Mouse (Mus musculus) liver, postnatal 0 days (tissue): ENCODE results near the gene Tcta. TPM values are rescaled to one million over a fixed set of nuclear protein-coding genes. Genes with fewer than 3 reads are reported as not detected.

Experiments used
- ATAC-seq: fragments of 200-750 bp; cut with Nextera tagmentation; 2 replicates; pipeline ENCODE4 v1.8.0; 2017; ENCODE audit warnings: mild to moderate bottlenecking, moderate library complexity
- DNase-seq: peaks from one replicate; pipeline ENCODE4 v3.0.0-alpha.2; 2016
- H3K27ac ChIP-seq: fragments of 300-500 bp; sonication (generic); 2 replicates; pipeline ENCODE4 v1.5.1; 2014; ENCODE audit warnings: antibody characterized with exemption, moderate library complexity, mild to moderate bottlenecking, low read depth
- H3K27me3 ChIP-seq: fragments of 300-500 bp; sonication (generic); 2 replicates; pipeline ENCODE4 v1.6.1; 2014; ENCODE audit warnings: low read length, control low read depth, mixed read lengths; ENCODE audit not compliant: insufficient read depth
- H3K36me3 ChIP-seq: fragments of 300-500 bp; sonication (generic); replicated peaks from 2 replicates; pipeline ENCODE4 v1.6.1; 2014; ENCODE audit warnings: mild to moderate bottlenecking, control low read depth, low read length, moderate library complexity, mixed read lengths; ENCODE audit not compliant: insufficient read depth
- H3K4me1 ChIP-seq: fragments of 300-500 bp; sonication (generic); 2 replicates; pipeline ENCODE4 v1.6.1; 2014; ENCODE audit warnings: antibody characterized with exemption, mild to moderate bottlenecking, control low read depth; ENCODE audit not compliant: insufficient read depth
- H3K4me2 ChIP-seq: fragments of 300-500 bp; sonication (generic); 2 replicates; pipeline ENCODE4 v1.6.1; 2014; ENCODE audit warnings: low read depth, mild to moderate bottlenecking, low read length, moderate library complexity, mixed read lengths
- H3K4me3 ChIP-seq: fragments of 300-500 bp; sonication (generic); 2 replicates; pipeline ENCODE4 v1.5.1; 2014; ENCODE audit warnings: low read depth, low read length
- H3K9ac ChIP-seq: fragments of 300-500 bp; sonication (generic); replicated peaks from 2 replicates; pipeline ENCODE4 v1.6.1; 2014; ENCODE audit warnings: mild to moderate bottlenecking, moderate library complexity
- H3K9me3 ChIP-seq: fragments of 300-500 bp; sonication (generic); 2 replicates; pipeline ENCODE4 v1.6.1; 2016; ENCODE audit warnings: mild to moderate bottlenecking, control low read depth, low read length, mixed read lengths
- CTCF ChIP-seq: sonication (generic); IDR thresholded peaks from 2 replicates; pipeline ENCODE4 v1.5.1; 2016; ENCODE audit warnings: antibody characterized with exemption, low read depth
- EP300 ChIP-seq: IDR thresholded peaks from 2 replicates; pipeline ENCODE4 v1.6.1; 2016; ENCODE audit warnings: antibody characterized with exemption, low read depth, mild to moderate bottlenecking
- WGBS: fragments of 180-500 bp; shearing (Covaris S2); extraction: QIAGEN DNeasy Blood & Tissue Kit; methylation state at CpG from one replicate; pipeline ENCODE4 v1.1.7; 2014; ENCODE audit not compliant: insufficient replicate concordance; 5-methylcytosine and 5-hydroxymethylcytosine counted together
- polyA plus RNA-seq: library from polyadenylated mRNA; unstranded; fragments of >200 nt; fragmentation: Nextera tagmentation; extraction: Ambion mirVana; gene quantifications from 2 replicates; pipeline ENCODE4 v1.2.1, GENCODE M21; 2015

Tcta gene
- polyA plus RNA-seq, result 14.8 and 16.3 TPM in 2 replicates

GRCm38 (mm10) chr9:108305629-108306520 lies at the start of gene Tcta, which contains the start of gene Rhoa:
TSS of gene Tcta (minus strand) at chr9:108306160.
TSS of gene Rhoa (plus strand) at chr9:108306129.
- DNase-seq (peak; percentile 98), ATAC-seq (peak; percentile 92)
- H3K27me3 ChIP-seq, result no peaks in the 10 kb centered on the region
- WGBS, result 1% methylated on average over 74 of the region's 81 CpGs
- H3K4me3 ChIP-seq, result peak within 1 kb of the TSS; percentile 98
- no peak for TF ChIP-seq CTCF
- TF ChIP-seq EP300, result peak; percentile 76
- H3K36me3 ChIP-seq, result peaks cover 20% of the 10 kb centered on the region
- peak within 1 kb of the TSS; percentile 100 for H3K27ac ChIP-seq
- H3K4me1 ChIP-seq, result peaks cover 40% of the 10 kb centered on the region
- H3K9ac ChIP-seq, result peak within 1 kb of the TSS; percentile 99
- no peaks in the 10 kb centered on the region for H3K9me3 ChIP-seq
- peak within 1 kb of the TSS; percentile 87 for H3K4me2 ChIP-seq

GRCm38 (mm10) chr9:108349727-108350126 lies 43.8 kb upstream of the Tcta start:
- no peak for TF ChIP-seq EP300
- TF ChIP-seq CTCF, result no peak
- Histone ChIP-seq H3K4me2 (peak overlapping the region; percentile 84), H3K9ac (no peak overlapping the region), H3K9me3 (no peaks in the 10 kb centered on the region), H3K4me1 (peaks cover 23% of the 10 kb centered on the region), H3K27me3 (no peaks in the 10 kb centered on the region), H3K4me3 (no peak overlapping the region), H3K27ac (no peak overlapping the region), H3K36me3 (peaks cover 40% of the 10 kb centered on the region)
- WGBS, result 72% methylated on average over 4 of the region's 4 CpGs
- no peak for DNase-seq
- no peak for ATAC-seq

DNA sequence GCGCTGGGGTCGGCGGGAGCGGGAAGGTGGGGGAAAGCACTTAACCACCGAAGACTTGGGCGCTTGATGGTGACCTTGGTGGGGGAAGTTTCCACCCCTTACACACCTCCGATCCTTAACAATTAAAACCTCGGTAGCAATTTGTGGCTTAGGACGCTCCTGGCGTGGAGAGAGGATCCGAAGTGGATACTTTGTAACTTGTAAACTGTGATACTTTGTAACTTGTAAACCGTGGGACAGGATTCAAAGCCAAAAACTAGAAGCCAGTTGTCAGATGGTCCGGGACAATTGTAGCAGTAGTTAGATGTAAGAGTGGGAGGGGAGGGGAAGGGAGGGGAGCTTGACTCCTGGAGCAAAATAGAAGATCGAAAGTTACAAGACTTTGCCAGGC lies 42.3 kb upstream of the Tcta start:
- Histone ChIP-seq H3K27me3 (no peaks in the 10 kb centered on the region), H3K36me3 (peaks cover 27% of the 10 kb centered on the region), H3K9ac (peak overlapping the region; percentile 82), H3K4me3 (peak overlapping the region; percentile 81), H3K4me1 (peaks cover 35% of the 10 kb centered on the region), H3K27ac (peak overlapping the region; percentile 98), H3K4me2 (peak overlapping the region; percentile 84), H3K9me3 (no peaks in the 10 kb centered on the region)
- no peak for TF ChIP-seq CTCF
- no peak for TF ChIP-seq EP300
- WGBS, result 3% methylated on average over 14 of the region's 14 CpGs
- no peak for ATAC-seq
- DNase-seq, result no peak

GRCm38 (mm10) chr9:108347540-108348289 lies 41.8 kb upstream of the Tcta start, which contains the start of gene Usp4:
TSS of gene Usp4 (plus strand) at chr9:108347853.
- H3K4me2 ChIP-seq, result peak within 1 kb of the TSS; percentile 84
- H3K4me3 ChIP-seq, result peak within 1 kb of the TSS; percentile 81
- H3K9ac ChIP-seq, result peak within 1 kb of the TSS; percentile 82
- H3K36me3 ChIP-seq, result peaks cover 21% of the 10 kb centered on the region
- under 1% methylated on average over 72 of the region's 75 CpGs for WGBS
- peak within 1 kb of the TSS; percentile 98 for H3K27ac ChIP-seq
- no peaks in the 10 kb centered on the region for H3K9me3 ChIP-seq
- TF ChIP-seq CTCF (peak; percentile 16; the same call in 1 of the 2 replicates), EP300 (no peak)
- no peaks in the 10 kb centered on the region for H3K27me3 ChIP-seq
- peak; percentile 92 for ATAC-seq
- peaks cover 41% of the 10 kb centered on the region for H3K4me1 ChIP-seq
- DNase-seq, result peak; percentile 94

- no peak for ATAC-seq
- TF ChIP-seq EP300 (no peak), CTCF (no peak)
- WGBS, result 3% methylated on average over 11 of the region's 11 CpGs
Observed at GRCm38 (mm10) chr9:108347024-108347423, 41.1 kb upstream of the Tcta start.

GRCm38 (mm10) chr9:108344471-108344870 lies 38.5 kb upstream of the Tcta start:
- Histone ChIP-seq H3K4me2 (no peak overlapping the region; the same call in none of the 2 replicates), H3K4me1 (peaks cover 65% of the 10 kb centered on the region), H3K9ac (no peak overlapping the region)

More at GRCm38 (mm10) chr9:108347024-108347423, 41.1 kb upstream of the Tcta start:
- Histone ChIP-seq H3K4me1 (peaks cover 48% of the 10 kb centered on the region), H3K4me2 (peak overlapping the region; percentile 84), H3K9ac (peak overlapping the region; percentile 82), H3K27ac (peak overlapping the region; percentile 98), H3K36me3 (peaks cover 14% of the 10 kb centered on the region), H3K9me3 (no peaks in the 10 kb centered on the region), H3K27me3 (no peaks in the 10 kb centered on the region), H3K4me3 (peak overlapping the region; percentile 81)
- DNase-seq, result no peak

More at GRCm38 (mm10) chr9:108344471-108344870, 38.5 kb upstream of the Tcta start:
- ATAC-seq (no peak), DNase-seq (no peak)
- H3K4me3 ChIP-seq, result no peak overlapping the region
- no peaks in the 10 kb centered on the region for H3K27me3 ChIP-seq
- 75% methylated on average over 4 of the region's 4 CpGs for WGBS
- peak; percentile 16; the same call in 1 of the 2 replicates for TF ChIP-seq EP300
- TF ChIP-seq CTCF, result no peak
- H3K9me3 ChIP-seq, result no peaks in the 10 kb centered on the region
- H3K27ac ChIP-seq, result peak overlapping the region; percentile 100
- H3K36me3 ChIP-seq, result peaks cover 17% of the 10 kb centered on the region
